Mouse (Mus musculus): ENCODE data around the gene Rlbp1.

The Rlbp1 gene

DNA sequence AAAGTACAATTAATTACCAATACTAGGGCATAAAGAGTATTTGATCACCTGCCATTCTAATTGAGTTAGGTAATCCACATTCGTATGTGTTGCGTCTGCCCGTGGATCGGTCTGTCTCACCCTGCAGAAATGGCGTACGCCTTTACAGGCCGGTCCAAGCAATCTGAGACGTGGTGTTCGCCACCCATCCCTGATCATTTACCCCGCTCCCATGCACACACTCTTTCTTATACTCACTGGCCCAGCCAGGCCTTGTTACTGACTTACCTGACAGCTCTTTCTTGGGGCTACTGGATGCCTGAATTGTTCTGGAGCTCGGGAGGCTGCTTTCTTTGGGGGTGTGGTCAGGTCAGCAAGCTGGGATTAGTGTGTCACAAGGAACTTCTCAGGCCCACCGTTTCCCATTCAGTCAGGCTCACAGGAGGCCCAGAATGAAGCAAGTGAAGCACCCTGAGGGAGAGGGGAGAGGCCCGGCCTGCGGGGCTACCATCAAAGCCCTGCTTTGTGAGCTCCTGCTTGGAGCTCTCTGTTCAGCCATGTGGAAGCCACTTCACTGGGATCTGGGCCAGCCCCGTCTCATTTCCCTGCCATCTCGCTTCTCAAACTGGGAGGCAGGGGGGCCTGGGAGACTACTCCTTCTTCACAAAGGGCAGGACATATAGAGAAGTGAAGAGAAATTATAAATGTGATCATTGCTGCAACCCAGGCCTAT, at the start of gene Rlbp1:
Gene Rlbp1, minus strand, starts transcription at position 627 of the 712 bp plus-strand sequence.
- peak; percentile 65 for DNase-seq (ENCODE audit: low read depth, low spot score)

DNA sequence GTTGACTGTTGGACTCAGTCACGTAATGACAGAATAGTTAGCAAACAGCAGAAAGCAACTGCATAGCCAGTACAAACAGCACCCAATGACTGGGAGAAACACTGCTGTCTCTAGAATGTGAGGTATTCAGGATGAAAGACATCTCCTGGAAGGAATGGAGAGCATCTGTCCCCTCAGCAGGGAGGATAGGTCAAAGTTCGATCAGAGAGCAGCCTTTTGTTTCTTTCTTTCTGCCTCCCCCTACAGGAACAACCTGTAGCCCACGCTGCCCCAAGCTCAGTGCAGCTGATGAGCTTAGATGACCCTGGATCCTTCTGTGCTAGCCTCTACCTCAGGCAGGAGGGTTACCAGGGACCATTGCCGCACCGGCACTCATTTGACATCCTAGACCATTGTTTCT, 41.4 kb upstream of the Rlbp1 start:
- DNase-seq (ENCODE audit: low read depth, low spot score): peak; percentile 98

GRCm38 (mm10) chr7:79425804-79426203, 39.0 kb upstream of the Rlbp1 start:
- peak; percentile 41 for DNase-seq (ENCODE audit: low read depth, low spot score)

DNA sequence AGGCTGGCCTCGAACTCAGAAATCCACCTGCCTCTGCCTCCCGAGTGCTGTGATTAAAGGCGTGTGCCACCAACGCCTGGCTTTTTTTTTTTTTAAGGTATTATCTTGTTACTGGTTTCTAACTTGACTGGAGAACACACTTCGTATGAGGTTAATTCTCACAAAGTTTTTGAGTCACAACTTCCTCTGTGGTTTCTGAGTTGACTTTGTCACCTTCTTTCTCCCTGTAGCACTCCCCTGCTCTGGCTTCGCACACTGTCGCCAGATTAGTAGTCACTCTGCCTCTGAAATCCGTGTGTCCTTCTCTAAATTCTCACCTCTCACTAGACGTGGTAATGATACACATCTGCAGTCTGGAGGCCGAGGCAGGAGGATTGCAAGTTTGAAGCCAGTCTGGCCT, 36.0 kb upstream of the Rlbp1 start:
- DNase-seq (ENCODE audit: low read depth, low spot score): no peak

- no peak for DNase-seq (ENCODE audit: low read depth, low spot score)
Measured at GRCm38 (mm10) chr7:79419950-79420349, 33.1 kb upstream of the Rlbp1 start.

DNA sequence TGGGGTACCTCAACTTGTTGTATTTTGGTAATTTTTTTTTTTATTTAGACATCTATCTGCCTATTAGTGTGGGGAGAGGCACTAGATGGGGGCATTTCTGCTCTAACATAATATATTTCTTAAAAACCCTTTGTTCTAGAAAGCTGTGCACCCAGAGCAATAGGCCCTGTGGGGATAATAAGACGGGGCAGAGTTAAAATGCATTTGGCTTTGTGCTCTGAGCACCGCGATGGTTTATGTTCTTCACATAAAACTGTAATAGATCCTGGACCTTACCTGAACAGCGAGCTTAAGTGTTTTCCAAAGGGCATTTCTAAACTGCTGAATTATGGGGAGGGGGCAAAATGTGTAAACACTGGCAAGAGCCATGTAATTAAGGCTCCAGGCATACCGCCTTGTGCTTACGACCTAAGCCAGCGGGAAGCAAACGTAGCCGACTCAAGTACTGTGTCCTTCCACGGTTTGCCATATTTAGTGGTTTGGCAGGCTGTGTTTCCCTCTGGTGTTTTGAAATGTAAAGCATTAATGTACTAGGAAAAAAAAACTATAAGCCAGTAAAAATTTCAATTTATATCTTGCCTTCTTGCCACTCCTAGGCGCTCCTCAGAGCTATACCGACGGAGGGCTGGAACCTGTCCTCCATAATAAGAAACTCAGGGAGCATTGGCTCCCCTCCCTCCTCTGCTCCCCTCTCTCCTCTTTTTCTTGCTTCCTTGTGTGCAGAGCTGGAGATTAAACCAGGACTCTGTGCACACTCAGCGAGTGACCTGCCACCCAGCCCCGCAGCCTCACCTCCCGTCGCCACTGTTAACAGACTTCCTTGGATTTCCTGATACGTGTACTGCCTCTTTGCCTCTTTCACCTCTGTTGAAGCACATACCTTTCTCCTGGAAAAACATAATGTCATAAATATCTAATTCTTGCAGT, 27.9 kb upstream of the Rlbp1 start:
- no peak for DNase-seq (ENCODE audit: low read depth, low spot score)

GRCm38 (mm10) chr7:79400296-79400695, 13.4 kb upstream of the Rlbp1 start:
- no peak for DNase-seq (ENCODE audit: low read depth, low spot score)

- peak; percentile 79 for DNase-seq (ENCODE audit: low read depth, low spot score)
Measured at GRCm38 (mm10) chr7:79398971-79399370, 12.1 kb upstream of the Rlbp1 start.

- peak; percentile 97 for DNase-seq (ENCODE audit: low read depth, low spot score)
Measured at GRCm38 (mm10) chr7:79398426-79398825, 11.6 kb upstream of the Rlbp1 start.

DNA sequence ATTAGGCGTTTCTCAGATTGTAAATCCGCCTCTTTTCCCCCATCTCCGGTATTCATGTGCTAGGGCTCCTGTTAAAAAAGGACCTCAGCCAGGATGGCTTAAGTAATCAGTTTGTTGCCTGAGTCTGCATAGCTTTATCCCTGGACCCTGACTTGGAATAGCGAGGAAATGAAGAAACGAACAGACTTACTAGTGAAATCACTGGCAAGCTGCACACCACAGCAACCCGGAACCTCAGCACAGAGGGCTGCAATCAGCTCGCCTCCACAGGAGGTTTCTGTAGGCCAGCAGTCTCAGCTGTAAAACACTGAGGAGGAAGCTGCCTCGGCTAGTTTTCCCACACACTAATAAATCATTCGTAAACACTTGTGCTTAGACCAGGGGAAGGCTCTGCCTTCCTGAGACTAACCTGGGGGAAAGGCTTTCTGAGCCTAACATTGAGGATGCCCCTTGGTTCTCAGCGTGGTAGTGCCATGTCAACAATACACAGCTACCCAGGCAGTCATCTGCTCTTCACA, 10.7 kb upstream of the Rlbp1 start:
- DNase-seq (ENCODE audit: low read depth, low spot score): peak; percentile 68

- peak; percentile 84 for DNase-seq (ENCODE audit: low read depth, low spot score)
Measured at GRCm38 (mm10) chr7:79395186-79395585, 8.3 kb upstream of the Rlbp1 start.

DNA sequence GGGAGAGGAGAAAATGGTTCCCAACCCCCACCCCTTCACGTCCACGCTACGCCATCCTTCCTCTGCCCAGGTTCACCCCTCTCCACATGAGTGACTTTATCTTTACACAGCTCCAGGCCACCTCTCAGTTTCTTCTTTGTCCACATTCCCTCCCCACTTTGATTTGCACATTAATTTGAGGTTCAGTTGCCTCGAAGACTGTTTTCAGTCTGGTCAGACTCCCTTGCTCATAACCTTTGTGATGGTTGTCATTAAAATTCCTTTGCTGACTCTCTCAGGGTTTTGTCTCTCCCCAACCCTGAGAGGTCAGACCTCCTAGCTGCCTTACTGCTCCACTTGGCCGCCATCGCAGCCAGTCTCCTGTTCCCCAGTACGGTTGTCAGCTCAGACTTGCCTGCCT, 7.8 kb upstream of the Rlbp1 start:
- DNase-seq (ENCODE audit: low read depth, low spot score): peak; percentile 75

DNA sequence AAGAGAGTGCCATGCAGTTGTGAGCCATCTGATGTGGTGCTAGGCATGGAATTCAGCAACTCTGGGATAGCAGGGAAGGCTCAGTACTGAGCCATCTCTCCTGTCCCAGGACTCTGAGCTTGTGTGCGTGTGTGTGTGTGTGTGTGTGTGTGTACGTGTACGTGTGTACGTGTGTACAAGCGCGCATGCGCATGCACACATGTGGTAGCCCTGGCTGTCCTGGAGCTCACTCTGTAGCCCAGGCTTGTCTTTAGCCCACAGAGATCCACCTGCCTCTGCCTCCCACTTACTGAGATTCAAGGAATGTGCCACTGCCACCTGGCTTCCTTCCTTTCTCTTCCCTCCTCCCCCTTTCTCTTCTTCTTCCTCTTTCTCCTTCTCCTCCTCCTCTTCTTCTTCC, 7.1 kb upstream of the Rlbp1 start:
- peak; percentile 54 for DNase-seq (ENCODE audit: low read depth, low spot score)

GRCm38 (mm10) chr7:79392860-79393513, 6.1 kb upstream of the Rlbp1 start:
- DNase-seq (ENCODE audit: low read depth, low spot score): peak; percentile 84

DNA sequence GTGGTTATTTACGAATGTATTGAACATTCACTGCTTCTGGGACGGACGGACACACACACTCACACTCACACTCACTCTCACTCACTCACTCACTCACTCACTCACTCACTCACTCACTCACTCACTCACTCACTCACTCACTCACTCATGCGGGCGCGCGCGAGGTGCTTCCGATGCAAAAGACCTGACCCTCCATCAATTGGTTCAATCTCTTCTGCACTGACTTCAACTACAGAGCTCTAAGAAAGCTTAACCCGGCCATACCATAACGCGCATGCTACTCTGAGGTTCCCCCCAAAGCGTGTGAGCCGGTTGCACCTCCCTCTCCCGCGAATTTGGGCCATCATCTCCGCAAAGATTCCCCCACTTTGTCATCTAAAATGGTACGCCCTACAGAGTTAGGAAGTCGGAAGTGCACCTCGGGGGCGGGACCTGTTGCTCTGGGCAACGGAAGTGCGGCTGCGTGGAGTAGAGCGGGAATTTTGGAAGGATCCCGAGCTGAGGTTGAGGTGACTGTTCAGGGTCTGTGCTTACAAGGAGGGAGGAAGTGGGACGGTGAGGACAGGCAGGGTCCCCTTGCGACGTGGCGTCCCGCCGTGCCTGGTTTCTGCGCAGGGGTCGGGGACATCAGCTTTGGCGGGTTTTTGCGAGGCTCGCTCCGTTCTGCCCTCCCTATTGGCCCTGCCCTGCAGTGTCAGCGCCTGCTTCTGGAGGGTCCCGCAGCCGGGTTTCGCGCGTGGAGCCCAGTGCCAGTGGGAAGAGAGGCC, 5.2 kb upstream of the Rlbp1 start, which contains the start of gene Fanci:
Gene Fanci, plus strand, starts transcription at position 47 of the 767 bp plus-strand sequence.
- peak; percentile 98 for DNase-seq (ENCODE audit: low read depth, low spot score)

DNA sequence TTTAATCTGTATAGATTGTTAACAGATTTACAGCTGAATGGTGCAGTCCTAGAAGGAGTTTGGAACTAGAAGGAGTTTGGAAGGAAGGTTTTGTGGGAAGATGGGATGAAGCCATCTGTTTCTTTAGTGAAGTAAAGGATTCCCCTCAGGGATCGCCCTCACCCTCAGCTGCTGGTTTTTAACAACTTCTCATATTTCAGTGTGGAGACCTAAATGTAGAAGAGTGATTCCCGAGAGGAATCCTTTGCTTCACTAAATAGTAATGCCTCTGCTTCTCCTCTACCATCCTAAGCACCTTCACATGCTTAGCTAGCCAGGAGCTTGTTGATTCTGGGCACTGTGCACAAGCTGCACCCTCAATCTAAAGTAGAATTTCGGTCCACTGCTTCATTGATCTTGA, 4.6 kb upstream of the Rlbp1 start:
- DNase-seq (ENCODE audit: low read depth, low spot score): no peak

DNA sequence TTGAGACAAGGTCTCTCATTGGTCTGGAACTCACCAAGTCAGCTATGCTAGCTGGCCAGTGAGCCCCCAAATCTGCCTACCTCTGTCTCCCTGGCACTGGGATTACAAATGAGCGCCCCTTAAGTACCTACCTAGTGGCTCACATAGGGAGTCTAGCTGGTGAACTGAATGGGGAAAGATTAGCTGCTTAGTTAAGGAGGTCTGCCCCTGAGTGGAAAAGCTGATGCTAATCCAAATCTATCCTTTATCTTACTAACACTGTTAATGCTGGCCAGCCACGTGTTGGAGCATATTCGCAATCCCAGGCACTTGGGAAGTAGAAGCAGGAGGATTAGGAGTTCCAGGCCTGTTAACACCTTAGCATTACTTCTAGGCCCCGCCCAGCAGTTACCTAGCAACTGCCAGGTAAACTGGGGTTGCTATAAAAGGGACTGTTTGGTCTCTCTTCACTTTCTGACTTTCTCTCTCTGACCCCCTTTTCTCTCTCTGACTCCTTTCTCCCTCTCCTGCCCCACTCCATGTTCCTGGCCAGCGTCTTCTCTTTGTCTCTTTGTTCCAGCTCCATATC, 3.4 kb upstream of the Rlbp1 start:
- peak; percentile 77 for DNase-seq (ENCODE audit: low read depth, low spot score)

GRCm38 (mm10) chr7:79388671-79389206, 1.9 kb upstream of the Rlbp1 start:
- no peak for DNase-seq (ENCODE audit: low read depth, low spot score)

- DNase-seq (ENCODE audit: low read depth, low spot score): peak; percentile 97
Measured at GRCm38 (mm10) chr7:79387991-79388390, 1.1 kb upstream of the Rlbp1 start.

GRCm38 (mm10) chr7:79387140-79387539, 292 bp upstream of the Rlbp1 start:
- DNase-seq (ENCODE audit: low read depth, low spot score): peak; percentile 19

Measured in R1 (cell line).